Mouse (Mus musculus) olfactory bulb, adult 2 months (tissue): ENCODE data around the gene Mif4gd.

Experiments
- CTCF ChIP-seq: fragments of 200-500 bp; IDR thresholded peaks from 2 replicates; pipeline ENCODE4 v1.5.1; 2012; ENCODE audit warnings: low read depth, mild to moderate bottlenecking, low read length, moderate library complexity; ENCODE audit not compliant: insufficient read depth
- POLR2A ChIP-seq: fragments of 200-500 bp; IDR thresholded peaks from 2 replicates; pipeline ENCODE4 v1.6.1; 2012; ENCODE audit warnings: mild to moderate bottlenecking, low read depth, low read length, moderate library complexity; ENCODE audit not compliant: insufficient read depth

GRCm38 (mm10) chr11:115612059-115612409, 735 bp downstream of the Mif4gd start:
- TF ChIP-seq CTCF (no peak), POLR2A (no peak)
